Mouse (Mus musculus): ENCODE data around the gene Lrrc18.

Gene Lrrc18

GRCm38 (mm10) chr14:32991082-32991481 lies at the start of gene Lrrc18:
Lrrc18 (plus strand) TSS chr14:32991382.
- DNase-seq (ENCODE audit: low spot score) = no peak

DNA sequence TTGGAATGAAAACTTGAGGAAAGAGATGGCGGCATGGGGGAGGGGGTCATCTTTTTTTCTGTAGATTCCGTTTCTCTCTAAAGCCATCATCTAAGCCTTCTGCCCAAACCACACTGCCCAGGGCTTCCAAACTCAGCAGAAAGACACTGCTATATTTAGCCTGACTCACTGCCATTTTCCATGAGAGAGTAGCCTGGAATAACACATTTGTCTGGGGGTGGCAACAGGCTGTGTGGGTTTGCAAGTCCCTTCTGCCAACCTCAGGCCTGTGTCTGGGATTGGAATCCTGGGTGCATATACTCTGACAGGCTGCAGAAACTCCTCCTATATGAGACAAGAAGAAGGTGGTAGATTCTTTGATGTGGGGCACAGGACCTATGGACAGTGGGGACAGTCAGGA lies 43.7 kb upstream of the Lrrc18 start:
- no peak for DNase-seq (ENCODE audit: low spot score)

GRCm38 (mm10) chr14:32950312-32951301 lies 40.6 kb upstream of the Lrrc18 start:
- peak; percentile 29 for DNase-seq (ENCODE audit: low spot score)

GRCm38 (mm10) chr14:32956486-32956885 lies 34.7 kb upstream of the Lrrc18 start:
- DNase-seq (ENCODE audit: low spot score) = peak; percentile 7

GRCm38 (mm10) chr14:32958671-32959070 lies 32.5 kb upstream of the Lrrc18 start:
- DNase-seq (ENCODE audit: low spot score) = no peak

DNA sequence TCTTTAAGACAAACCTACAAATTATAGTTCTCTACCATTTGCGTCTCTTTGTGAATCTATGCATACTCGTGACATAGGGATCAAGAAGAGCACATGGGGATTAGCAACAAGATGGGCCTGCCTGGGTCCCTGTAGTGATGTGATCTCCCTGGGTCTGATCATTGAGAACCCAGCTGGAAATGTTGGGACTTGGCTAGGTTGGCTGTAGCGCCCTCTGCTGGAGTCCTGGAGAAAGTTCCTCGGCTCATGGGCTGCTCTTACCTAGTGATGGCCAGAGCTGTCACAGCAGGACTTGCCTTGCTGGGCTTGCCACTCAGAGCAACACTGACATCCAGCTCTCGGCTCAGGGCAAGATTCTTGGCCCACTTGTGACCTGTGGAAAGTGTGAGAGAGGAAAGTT lies 30.7 kb upstream of the Lrrc18 start:
- peak; percentile 54 for DNase-seq (ENCODE audit: low spot score)

DNA sequence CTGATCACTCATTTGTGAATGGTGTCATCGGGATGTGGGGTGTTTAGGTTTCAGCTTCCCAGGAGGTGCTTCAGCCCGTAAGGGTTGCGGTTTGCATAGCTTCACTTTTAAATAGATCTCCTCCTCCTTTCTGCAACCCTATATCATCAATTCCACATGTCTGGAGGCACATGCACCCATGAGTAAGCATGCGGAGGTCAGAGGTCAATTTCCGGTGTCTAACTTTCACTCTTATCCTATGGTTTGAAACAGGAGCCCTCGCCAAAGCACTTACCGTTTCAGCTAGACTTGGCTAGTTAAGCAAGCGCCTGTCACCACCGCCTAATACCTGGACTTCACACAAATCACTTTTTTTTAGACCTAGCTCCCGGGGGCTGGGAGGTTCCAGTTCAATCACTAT lies 26.4 kb upstream of the Lrrc18 start:
- DNase-seq (ENCODE audit: low spot score) = no peak

- no peak for DNase-seq (ENCODE audit: low spot score)
These were observed 20.5 kb upstream of the Lrrc18 start for GRCm38 (mm10) chr14:32970700-32971099.

- no peak for DNase-seq (ENCODE audit: low spot score)
These were observed 6.9 kb upstream of the Lrrc18 start for GRCm38 (mm10) chr14:32984176-32984738.

DNA sequence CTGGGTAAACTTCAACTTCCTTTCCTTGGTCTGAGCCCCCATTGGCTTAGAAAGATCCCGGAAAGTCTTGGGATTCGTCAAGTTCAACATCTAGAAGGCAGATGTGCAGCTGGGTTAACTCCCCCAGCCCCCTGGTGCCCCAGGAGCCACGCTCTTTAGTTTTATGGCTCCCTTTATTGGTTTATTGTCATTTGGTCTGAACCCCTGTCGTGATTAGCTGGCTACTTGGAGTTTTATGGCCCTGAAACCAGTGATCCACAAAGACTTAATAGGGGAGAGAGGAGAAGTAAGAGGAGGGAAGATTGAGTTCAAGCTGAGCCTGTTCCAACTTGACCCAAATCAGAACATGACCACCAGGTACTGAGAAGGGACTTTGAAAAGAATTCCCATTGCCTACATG lies 4.5 kb upstream of the Lrrc18 start:
- DNase-seq (ENCODE audit: low spot score) = no peak

- DNase-seq (ENCODE audit: low spot score) = no peak
These were observed 3.9 kb downstream of the Lrrc18 start for GRCm38 (mm10) chr14:32994954-32995636.

- DNase-seq (ENCODE audit: low spot score) = no peak
These were observed 8.3 kb downstream of the Lrrc18 start for GRCm38 (mm10) chr14:32999511-32999910.

GRCm38 (mm10) chr14:33000112-33000979 lies 9.2 kb downstream of the Lrrc18 start:
- DNase-seq (ENCODE audit: low spot score) = no peak

GRCm38 (mm10) chr14:33005114-33005513 lies 13.9 kb downstream of the Lrrc18 start:
- DNase-seq (ENCODE audit: low spot score) = no peak

DNA sequence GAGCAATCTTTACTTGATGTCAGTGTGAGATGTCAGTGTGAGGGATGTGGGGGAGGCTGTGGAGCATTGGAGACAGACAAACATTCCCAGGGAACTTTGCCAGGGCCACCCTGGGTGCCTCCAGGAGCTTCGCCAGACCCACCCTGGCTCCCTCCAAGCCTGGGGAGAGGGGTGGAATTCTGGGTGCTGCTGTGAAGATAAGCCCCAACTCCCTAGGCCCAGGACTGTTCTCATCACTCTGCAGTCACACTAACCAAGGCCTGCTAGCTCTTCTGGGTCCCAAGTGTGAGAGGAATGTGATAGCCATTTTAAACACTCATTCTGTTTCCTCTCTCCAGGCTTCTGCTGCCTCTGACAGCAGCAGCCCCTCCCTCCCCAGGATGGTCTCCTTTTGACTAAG lies 16.5 kb downstream of the Lrrc18 start:
- DNase-seq (ENCODE audit: low spot score) = no peak

- DNase-seq (ENCODE audit: low spot score) = no peak
These were observed 27.9 kb downstream of the Lrrc18 start for GRCm38 (mm10) chr14:33019050-33019449.

GRCm38 (mm10) chr14:33019606-33020005 lies 28.4 kb downstream of the Lrrc18 start:
- no peak for DNase-seq (ENCODE audit: low spot score)

GRCm38 (mm10) chr14:33030849-33031248 lies 39.7 kb downstream of the Lrrc18 start:
- DNase-seq (ENCODE audit: low spot score) = no peak

- DNase-seq (ENCODE audit: low spot score) = peak; percentile 8
These were observed 42.2 kb downstream of the Lrrc18 start for GRCm38 (mm10) chr14:33033424-33033823.

- DNase-seq (ENCODE audit: low spot score) = no peak
These were observed 44.2 kb downstream of the Lrrc18 start for GRCm38 (mm10) chr14:33035386-33035785.

GRCm38 (mm10) chr14:33036811-33037210 lies 45.6 kb downstream of the Lrrc18 start:
- DNase-seq (ENCODE audit: low spot score) = no peak

GRCm38 (mm10) chr14:33045217-33045616 lies 54.0 kb downstream of the Lrrc18 start:
- DNase-seq (ENCODE audit: low spot score) = no peak

Data from ovary, postnatal 14 days (tissue).